Mouse (Mus musculus) embryo, embryonic 10 days (tissue): ENCODE results near the gene Ror1.

ENCODE experiments used
- DNase-seq: peaks from one replicate; pipeline ENCODE4 v3.0.0-alpha.2; 2015; ENCODE audit warnings: low spot score

Ror1 gene

GRCm38 (mm10) chr4:100095685-100096595, at the start of gene Ror1:
Gene Ror1 (plus strand): TSS chr4:100095791.
- DNase-seq: peak; percentile 91

DNA sequence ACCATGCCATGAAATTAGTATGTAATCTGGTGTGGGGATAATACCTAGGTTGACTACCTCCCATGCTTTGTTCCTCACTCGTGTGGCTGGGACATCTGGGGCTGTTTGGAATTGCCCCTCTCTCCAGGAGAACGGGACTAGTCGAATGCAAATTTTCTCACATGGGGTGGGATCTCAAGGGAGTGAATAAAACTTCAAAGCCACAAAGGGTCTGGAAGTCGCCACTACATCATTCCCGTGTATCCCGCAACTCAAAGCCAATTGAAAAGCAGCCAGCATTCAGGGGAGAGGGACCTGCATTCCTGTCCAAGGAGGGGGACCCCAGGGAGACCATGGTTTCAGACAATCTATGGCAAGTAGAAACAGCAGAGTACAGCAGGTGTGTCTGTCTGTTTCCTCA, 48.5 kb upstream of the Ror1 start:
- no peak for DNase-seq

GRCm38 (mm10) chr4:100048351-100048950, 47.1 kb upstream of the Ror1 start:
- DNase-seq: no peak

- DNase-seq: no peak
Measured at GRCm38 (mm10) chr4:100051767-100052166, 43.8 kb upstream of the Ror1 start.

- DNase-seq: no peak
Measured at GRCm38 (mm10) chr4:100052258-100052657, 43.3 kb upstream of the Ror1 start.

DNA sequence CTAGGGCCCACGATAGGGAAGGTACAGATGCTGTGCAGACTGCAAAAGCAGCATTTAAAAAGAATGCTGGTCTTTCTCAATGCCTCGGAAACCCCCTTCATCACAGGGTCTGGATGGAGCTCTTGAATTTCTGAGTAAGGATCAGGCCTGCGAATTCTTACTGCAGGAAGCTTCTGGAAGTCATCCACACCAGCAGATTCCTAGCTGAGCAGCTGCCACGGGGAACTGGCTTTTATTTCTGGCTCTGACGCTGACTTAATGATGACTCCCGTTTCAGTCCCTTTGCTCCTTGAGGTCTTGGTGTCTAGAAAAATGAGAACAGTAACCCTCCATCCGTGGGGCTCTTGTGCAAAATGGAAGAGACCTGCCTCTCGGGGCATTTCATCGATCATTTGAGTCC, 39.5 kb upstream of the Ror1 start:
- DNase-seq: no peak

DNA sequence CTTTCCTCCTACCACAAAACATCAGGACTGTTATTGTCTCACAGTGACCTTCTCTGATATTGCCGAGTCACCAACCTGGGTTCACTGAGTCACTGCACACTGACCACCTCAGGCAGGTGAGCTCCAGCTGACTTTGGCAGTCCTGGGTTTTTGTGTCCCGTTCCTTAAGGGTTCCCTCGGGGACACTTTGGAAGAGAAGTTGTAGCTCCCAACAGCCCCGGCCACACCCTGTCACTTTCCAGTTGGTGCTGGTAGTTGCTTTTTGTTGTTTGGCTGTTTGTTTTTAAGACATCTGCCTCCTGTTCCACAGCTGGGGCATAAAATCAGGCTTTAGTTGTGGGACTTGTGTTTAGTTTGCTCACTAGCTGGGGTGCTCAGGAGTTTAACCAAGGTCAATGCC, 39.1 kb upstream of the Ror1 start:
- DNase-seq: no peak

DNA sequence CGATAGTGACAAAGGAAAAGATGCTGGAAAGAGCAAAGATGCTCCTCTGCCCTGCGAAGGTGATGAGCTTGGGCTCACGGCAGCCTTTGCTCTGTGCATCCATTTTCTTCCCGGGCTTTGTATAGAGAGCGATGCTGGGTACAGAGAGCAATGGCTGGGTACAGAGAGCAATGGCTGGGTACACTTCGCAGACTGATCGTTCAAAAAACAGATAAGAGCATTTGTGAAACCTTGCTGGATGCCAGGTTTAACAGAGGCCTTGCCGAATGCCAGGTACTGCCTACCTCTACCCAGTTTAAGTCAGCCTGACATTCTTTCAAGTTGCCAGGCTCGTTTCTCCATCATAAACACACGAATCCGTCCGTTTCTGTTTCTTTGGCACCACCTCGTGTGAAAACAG, 38.2 kb upstream of the Ror1 start:
- DNase-seq: no peak

DNA sequence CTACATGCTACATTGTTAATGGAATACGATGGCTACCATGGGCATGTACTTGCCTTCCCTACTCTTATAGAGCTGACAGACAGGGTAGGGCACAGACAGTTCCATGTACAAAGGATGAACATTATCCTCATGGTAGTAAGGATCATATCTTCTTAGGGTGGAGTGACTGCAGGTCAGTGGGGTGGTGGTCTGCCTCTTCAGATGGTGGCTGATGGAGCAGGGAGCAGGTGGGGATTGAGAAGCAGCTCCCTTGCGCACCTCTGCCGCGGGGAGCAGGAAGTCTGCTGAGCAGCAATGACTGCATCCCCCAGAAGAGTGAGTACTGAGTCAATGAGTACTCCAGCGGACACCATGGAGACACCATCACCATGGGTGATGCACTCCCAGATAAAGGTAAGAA, 37.0 kb upstream of the Ror1 start:
- DNase-seq: no peak

DNA sequence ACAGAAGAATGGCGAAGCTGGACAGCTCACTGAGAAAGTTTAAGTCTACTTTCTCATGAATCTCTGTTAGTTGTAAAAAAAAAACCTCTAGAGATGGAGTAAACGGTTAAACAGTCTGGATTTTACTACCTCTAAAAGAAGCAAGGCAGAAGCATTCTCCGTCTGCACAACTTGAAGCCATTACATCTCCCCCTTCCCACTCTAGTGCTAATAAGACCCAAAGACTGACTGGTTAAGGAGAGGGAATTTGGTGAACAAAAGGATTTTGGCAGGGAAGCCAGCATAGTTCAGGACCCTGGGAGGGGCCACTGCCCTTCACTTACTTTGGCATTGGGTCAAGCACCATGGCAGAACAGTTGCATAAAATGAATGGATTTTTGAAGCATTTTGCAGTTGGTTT, 35.8 kb upstream of the Ror1 start:
- no peak for DNase-seq

GRCm38 (mm10) chr4:100061396-100062066, 34.1 kb upstream of the Ror1 start:
- no peak for DNase-seq

DNA sequence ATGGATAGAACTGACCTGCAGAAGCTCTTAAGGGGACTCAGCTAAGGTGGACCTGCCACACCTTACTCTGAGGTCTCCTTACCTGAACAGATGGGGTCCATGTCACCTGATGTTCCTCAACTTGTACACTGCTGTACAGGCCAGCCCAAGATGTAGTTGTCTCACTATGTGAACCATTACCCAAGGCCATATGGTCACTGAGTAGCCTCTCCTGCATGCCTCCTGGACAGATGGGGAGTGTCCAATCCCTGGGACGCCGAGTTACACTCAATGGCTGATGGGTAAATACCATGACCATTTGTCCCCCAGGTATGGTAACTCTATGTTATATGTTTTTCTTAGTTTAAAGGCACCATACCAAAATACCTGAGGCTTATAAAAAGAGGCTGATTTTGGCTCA, 29.9 kb upstream of the Ror1 start:
- DNase-seq: no peak

DNA sequence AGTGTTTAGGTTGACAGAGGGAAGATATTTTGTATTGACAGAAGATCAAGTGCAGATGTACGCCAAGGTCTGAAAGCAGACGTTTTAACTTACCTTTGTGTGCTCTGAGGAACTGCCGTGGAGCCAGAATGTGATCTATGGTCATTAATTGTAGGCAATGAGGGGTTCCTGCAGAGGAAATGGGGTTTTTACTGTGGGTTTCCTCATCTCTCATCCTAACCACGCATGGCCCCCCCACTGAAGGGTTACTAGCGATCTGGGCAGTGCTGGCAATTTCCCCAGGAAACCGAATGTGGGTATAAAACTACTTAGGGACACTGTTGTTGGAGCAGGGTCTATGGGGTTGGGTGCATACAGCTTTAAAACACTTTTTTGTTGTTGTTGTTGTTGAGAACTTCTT, 25.5 kb upstream of the Ror1 start:
- no peak for DNase-seq

GRCm38 (mm10) chr4:100096596-100097181, 1.1 kb downstream of the Ror1 start:
- peak; percentile 57 for DNase-seq

DNA sequence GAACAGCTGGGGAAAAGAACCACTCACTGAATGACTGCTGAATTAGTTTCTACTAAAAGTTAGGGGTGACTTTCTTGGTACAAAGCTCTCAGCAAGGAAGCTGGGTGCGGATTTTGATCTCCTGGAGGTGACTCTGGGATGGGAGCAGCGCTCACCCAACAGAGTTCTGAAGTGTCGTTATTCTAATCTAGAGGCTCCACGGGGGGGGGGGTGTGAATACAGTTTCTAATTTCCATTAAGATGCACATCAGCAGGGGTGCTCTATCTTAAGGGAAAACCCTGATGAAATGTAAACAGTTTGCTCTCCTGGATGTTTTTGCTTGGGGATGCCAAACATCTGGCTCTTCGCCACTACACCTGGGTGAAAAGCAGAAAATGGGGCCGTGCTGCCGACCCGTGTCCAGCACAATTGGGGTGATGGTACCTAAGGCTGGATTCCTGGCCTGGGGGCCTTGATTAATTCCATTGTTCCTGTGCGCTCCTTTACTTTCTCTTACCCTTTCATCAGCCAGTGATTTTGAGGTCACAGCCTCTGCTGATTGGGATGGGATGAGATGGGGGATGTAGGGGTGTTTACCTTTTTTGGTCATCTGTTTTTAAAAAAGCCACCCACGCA, 1.9 kb downstream of the Ror1 start:
- DNase-seq: no peak

- DNase-seq: no peak
Measured at GRCm38 (mm10) chr4:100101066-100101820, 5.7 kb downstream of the Ror1 start.

DNA sequence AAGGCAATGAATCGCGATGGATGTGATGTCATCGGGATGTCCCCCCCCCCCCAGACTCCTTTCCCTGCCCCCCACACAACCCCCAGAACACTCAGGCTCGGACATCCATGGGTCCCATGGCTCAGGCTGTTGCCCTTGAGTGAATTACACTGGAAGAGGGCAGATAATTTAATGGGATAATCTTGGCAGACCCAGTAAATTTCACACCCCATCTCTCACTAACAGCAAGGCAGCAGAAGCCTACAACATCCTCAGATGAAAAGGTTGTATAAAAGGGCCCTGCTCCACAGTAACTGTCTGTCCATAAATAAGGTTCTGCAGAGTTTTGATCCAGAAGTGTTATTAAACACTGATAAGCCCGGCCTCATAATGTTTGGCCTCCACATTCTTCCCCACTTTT, 6.3 kb downstream of the Ror1 start:
- DNase-seq: no peak

- DNase-seq: peak; percentile 33
Measured at GRCm38 (mm10) chr4:100104241-100104640, 8.7 kb downstream of the Ror1 start.

- DNase-seq: no peak
Measured at GRCm38 (mm10) chr4:100107593-100107992, 12.0 kb downstream of the Ror1 start.

DNA sequence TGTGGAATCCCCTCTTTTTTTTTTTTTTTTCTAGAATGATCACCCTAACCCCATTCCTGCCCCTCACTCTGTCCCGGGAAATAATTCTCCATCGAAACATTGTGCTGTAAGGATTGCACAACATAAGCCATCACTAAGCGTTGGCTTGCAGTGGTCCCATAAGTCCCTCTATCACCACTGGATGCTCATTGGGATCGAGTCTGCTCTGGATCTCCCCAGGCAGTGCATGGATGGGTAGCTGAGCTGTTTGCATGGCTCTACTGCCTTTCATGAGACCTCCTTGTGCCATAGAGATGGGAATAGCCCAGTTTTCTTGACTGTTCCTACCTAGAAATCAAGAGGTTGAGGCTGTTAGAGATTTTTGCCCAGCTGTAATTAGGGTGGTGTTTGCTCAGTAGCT, 13.0 kb downstream of the Ror1 start:
- no peak for DNase-seq

- no peak for DNase-seq
Measured at GRCm38 (mm10) chr4:100114148-100114547, 18.6 kb downstream of the Ror1 start.
